Mouse (Mus musculus) hindbrain, postnatal 0 days (tissue): Measurements from ENCODE around the gene Nlrp3. TPM values are rescaled to one million over a fixed set of nuclear protein-coding genes. Genes with fewer than 3 reads are reported as not detected.

Experiments used
- ATAC-seq: fragments of 200-750 bp; cut with Nextera tagmentation; 2 replicates; pipeline ENCODE4 v1.8.0; 2017; ENCODE audit warnings: mild to moderate bottlenecking, moderate TSS enrichment, moderate library complexity
- DNase-seq: peaks from one replicate; pipeline ENCODE4 v3.0.0-alpha.2; 2015; ENCODE audit warnings: low spot score
- H3K27ac ChIP-seq: fragments of 300-500 bp; sonication (generic); 2 replicates; pipeline ENCODE4 v1.5.1; 2014; ENCODE audit warnings: mild to moderate bottlenecking
- H3K27me3 ChIP-seq: fragments of 300-500 bp; sonication (generic); 2 replicates; pipeline ENCODE4 v1.6.1; 2014; ENCODE audit warnings: low read length, mixed read lengths; ENCODE audit not compliant: insufficient read depth
- H3K36me3 ChIP-seq: fragments of 300-500 bp; sonication (generic); 2 replicates; pipeline ENCODE4 v1.6.1; 2014; ENCODE audit warnings: low read length, mixed read lengths; ENCODE audit not compliant: insufficient read depth
- H3K4me1 ChIP-seq: fragments of 300-500 bp; sonication (generic); 2 replicates; pipeline ENCODE4 v1.6.1; 2014; ENCODE audit warnings: antibody characterized with exemption, low read length, mixed read lengths; ENCODE audit not compliant: insufficient read depth
- H3K4me2 ChIP-seq: fragments of 300-500 bp; sonication (generic); 2 replicates; pipeline ENCODE4 v1.6.1; 2014; ENCODE audit warnings: low read depth, mild to moderate bottlenecking, low read length, moderate library complexity, mixed read lengths
- H3K4me3 ChIP-seq: fragments of 300-500 bp; sonication (generic); 2 replicates; pipeline ENCODE4 v1.5.1; 2014; ENCODE audit warnings: low read length
- H3K9ac ChIP-seq: fragments of 300-500 bp; sonication (generic); replicated peaks from 2 replicates; pipeline ENCODE4 v1.6.1; 2014; ENCODE audit warnings: mild to moderate bottlenecking, low read length, moderate library complexity, mixed read lengths
- H3K9me3 ChIP-seq: fragments of 300-500 bp; sonication (generic); 2 replicates; pipeline ENCODE4 v1.6.1; 2016; ENCODE audit warnings: low read length, mixed read lengths
- CTCF ChIP-seq: IDR thresholded peaks from 2 replicates; pipeline ENCODE4 v1.5.1; 2016; ENCODE audit warnings: antibody characterized with exemption, control low read depth, low read depth
- WGBS: fragments of 180-500 bp; shearing (Covaris S2); extraction: QIAGEN DNeasy Blood & Tissue Kit; methylation state at CpG from one replicate; pipeline ENCODE4 v1.1.7; 2014; 5-methylcytosine and 5-hydroxymethylcytosine counted together
- polyA plus RNA-seq: library from polyadenylated mRNA; unstranded; fragments of >200 nt; fragmentation: Nextera tagmentation; extraction: Ambion mirVana; gene quantifications from 2 replicates; pipeline ENCODE4 v1.2.1, GENCODE M21; 2015
- total RNA-seq: library from RNA; depleted of rRNA; stranded (reverse); fragments of >200 nt; gene quantifications from 2 replicates; pipeline ENCODE4 v1.2.3, GENCODE M21; 2014; rRNA removed

Gene Nlrp3
- total RNA-seq: 0.29 and 0.31 TPM in 2 replicates
- 0.13 and 0.23 TPM in 2 replicates for polyA plus RNA-seq

GRCm38 (mm10) chr11:59541324-59541723 is at the start of gene Nlrp3:
Gene Nlrp3, plus strand, starts transcription at chr11:59541568.
- Histone ChIP-seq H3K36me3 (no peaks in the 10 kb centered on the region), H3K4me3 (no peak within 1 kb of the TSS), H3K4me2 (no peak within 1 kb of the TSS), H3K9me3 (no peaks in the 10 kb centered on the region), H3K9ac (0 out of 2 replicates have a peak within 1 kb of the TSS, but pooled peaks have one; percentile 9), H3K4me1 (no peaks in the 10 kb centered on the region), H3K27ac (no peak within 1 kb of the TSS), H3K27me3 (no peaks in the 10 kb centered on the region)
- TF ChIP-seq CTCF: no peak
- DNase-seq: no peak
- WGBS: 55% methylated on average over 3 of the region's 3 CpGs
- ATAC-seq: no peak

- Histone ChIP-seq H3K27me3 (no peaks in the 10 kb centered on the region), H3K4me3 (no peak overlapping the region), H3K4me1 (no peaks in the 10 kb centered on the region), H3K27ac (no peak overlapping the region), H3K9ac (no peak overlapping the region), H3K9me3 (no peaks in the 10 kb centered on the region), H3K4me2 (no peak overlapping the region), H3K36me3 (peaks cover 77% of the 10 kb centered on the region)
- no peak for ATAC-seq
- no peak for DNase-seq
- no peak for TF ChIP-seq CTCF
- 86% methylated on average over 6 of the region's 6 CpGs for WGBS
Observed at GRCm38 (mm10) chr11:59496672-59497310, 44.6 kb upstream of the Nlrp3 start.

- WGBS: 90% methylated on average over 7 of the region's 7 CpGs
- peaks cover 75% of the 10 kb centered on the region for H3K36me3 ChIP-seq
- no peaks in the 10 kb centered on the region for H3K4me1 ChIP-seq
- no peaks in the 10 kb centered on the region for H3K27me3 ChIP-seq
- no peak for ATAC-seq
- no peak overlapping the region for H3K4me3 ChIP-seq
- H3K4me2 ChIP-seq: no peak overlapping the region
- DNase-seq: no peak
- H3K27ac ChIP-seq: no peak overlapping the region
- H3K9me3 ChIP-seq: no peaks in the 10 kb centered on the region
- peak; percentile 25; the same call in 1 of the 2 replicates for TF ChIP-seq CTCF
- no peak overlapping the region for H3K9ac ChIP-seq
Observed at GRCm38 (mm10) chr11:59497747-59498146, 43.6 kb upstream of the Nlrp3 start.

GRCm38 (mm10) chr11:59501978-59502700 is 39.2 kb upstream of the Nlrp3 start:
- Histone ChIP-seq H3K4me3 (no peak overlapping the region), H3K9me3 (no peaks in the 10 kb centered on the region), H3K27ac (no peak overlapping the region), H3K9ac (no peak overlapping the region), H3K4me2 (no peak overlapping the region), H3K36me3 (peaks cover 55% of the 10 kb centered on the region), H3K27me3 (no peaks in the 10 kb centered on the region), H3K4me1 (peaks cover 11% of the 10 kb centered on the region)
- WGBS: 91% methylated on average over 5 of the region's 5 CpGs
- no peak for TF ChIP-seq CTCF
- DNase-seq (no peak), ATAC-seq (no peak)

GRCm38 (mm10) chr11:59505351-59505838 is 36.0 kb upstream of the Nlrp3 start:
- H3K4me2 ChIP-seq: peak overlapping the region; percentile 98
- peaks cover 16% of the 10 kb centered on the region for H3K4me1 ChIP-seq
- WGBS: under 1% methylated on average over 21 of the region's 21 CpGs
- peaks cover 31% of the 10 kb centered on the region for H3K36me3 ChIP-seq
- H3K9me3 ChIP-seq: no peaks in the 10 kb centered on the region
- peak overlapping the region; percentile 88 for H3K4me3 ChIP-seq
- peak overlapping the region; percentile 94 for H3K27ac ChIP-seq
- peak overlapping the region; percentile 99 for H3K9ac ChIP-seq
- no peaks in the 10 kb centered on the region for H3K27me3 ChIP-seq
- no peak for TF ChIP-seq CTCF
- ATAC-seq: peak; percentile 25; the same call in 1 of the 2 replicates
- DNase-seq: peak; percentile 76

- Histone ChIP-seq H3K4me2 (peak overlapping the region; percentile 98), H3K27me3 (no peaks in the 10 kb centered on the region), H3K27ac (peak overlapping the region; percentile 94), H3K4me3 (peak overlapping the region; percentile 88), H3K4me1 (peaks cover 16% of the 10 kb centered on the region), H3K9ac (peak overlapping the region; percentile 99), H3K36me3 (peaks cover 24% of the 10 kb centered on the region), H3K9me3 (no peaks in the 10 kb centered on the region)
- WGBS: 2% methylated on average over 67 of the region's 71 CpGs
- DNase-seq (peak; percentile 93), ATAC-seq (peak; percentile 93)
- TF ChIP-seq CTCF: no peak
Observed at GRCm38 (mm10) chr11:59505839-59506712, 35.3 kb upstream of the Nlrp3 start.
